Mouse (Mus musculus): ENCODE measurements at regions not wholly inside any gene's neighbourhood (a gene's known extent, or its start where the extent isn't known, plus 50 kb on each side); places are given as distances from the start of the nearest gene placed in this dataset.

GRCm38 (mm10) chr1:164606141-164606754 is 148.1 kb upstream of the Atp1b1 start:
- no peaks in the 10 kb centered on the region for H3K27me3 ChIP-seq (ENCODE audit: control insufficient read depth, insufficient read depth, low read length)
- no peaks in the 10 kb centered on the region for H3K9me3 ChIP-seq (ENCODE audit: control insufficient read depth, low read length)
- WGBS = 58% methylated on average over 8 of the region's 8 CpGs
- H3K36me3 ChIP-seq (replicated peaks; ENCODE audit: control insufficient read depth, insufficient read depth) = no peaks in the 10 kb centered on the region
- no peak overlapping the region for H3K9ac ChIP-seq
- DNase-seq (ENCODE audit: low spot score) (no peak), ATAC-seq (ENCODE audit: low FRiP score) (0 out of 2 replicates have a peak, but pooled peaks have one; percentile 37)
- H3K4me1 ChIP-seq (replicated peaks; ENCODE audit: control insufficient read depth, insufficient read depth, low read length) = no peaks in the 10 kb centered on the region
- peak overlapping the region; percentile 24; the same call in 1 of the 2 replicates for H3K27ac ChIP-seq
- H3K4me3 ChIP-seq (replicated peaks; ENCODE audit: low read length) = no peak overlapping the region
- no peak overlapping the region for H3K4me2 ChIP-seq (replicated peaks)

DNA sequence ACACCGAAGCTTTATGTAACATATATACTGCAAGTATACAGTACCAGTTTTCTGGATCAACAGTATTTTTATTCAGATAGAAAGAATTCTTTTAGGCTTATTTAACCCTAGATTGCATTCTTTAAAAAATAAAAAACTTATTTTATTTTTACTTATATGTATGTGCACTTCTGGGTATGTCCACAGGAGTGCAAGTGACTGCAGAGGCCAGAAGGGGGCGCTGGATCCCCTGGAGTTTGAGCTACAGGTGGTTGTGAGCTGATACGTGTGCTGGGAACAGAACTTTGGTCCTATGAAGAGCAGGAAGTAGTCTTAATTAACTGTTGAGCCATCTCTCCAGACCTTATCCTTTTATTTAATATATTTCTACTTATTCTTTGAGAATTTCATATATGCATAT is 145.3 kb upstream of the Atp1b1 start:
- no peak for DNase-seq (ENCODE audit: low spot score)
- no peak overlapping the region for H3K9ac ChIP-seq
- WGBS = 75% methylated on average over 3 of the region's 3 CpGs
- no peak overlapping the region for H3K4me2 ChIP-seq (replicated peaks)
- H3K4me1 ChIP-seq (replicated peaks; ENCODE audit: control insufficient read depth, insufficient read depth, low read length) = no peaks in the 10 kb centered on the region
- H3K27ac ChIP-seq = no peak overlapping the region
- ATAC-seq (ENCODE audit: low FRiP score) = no peak
- no peaks in the 10 kb centered on the region for H3K36me3 ChIP-seq (replicated peaks; ENCODE audit: control insufficient read depth, insufficient read depth)
- no peaks in the 10 kb centered on the region for H3K27me3 ChIP-seq (ENCODE audit: control insufficient read depth, insufficient read depth, low read length)
- H3K4me3 ChIP-seq (replicated peaks; ENCODE audit: low read length) = no peak overlapping the region
- no peaks in the 10 kb centered on the region for H3K9me3 ChIP-seq (ENCODE audit: control insufficient read depth, low read length)

DNA sequence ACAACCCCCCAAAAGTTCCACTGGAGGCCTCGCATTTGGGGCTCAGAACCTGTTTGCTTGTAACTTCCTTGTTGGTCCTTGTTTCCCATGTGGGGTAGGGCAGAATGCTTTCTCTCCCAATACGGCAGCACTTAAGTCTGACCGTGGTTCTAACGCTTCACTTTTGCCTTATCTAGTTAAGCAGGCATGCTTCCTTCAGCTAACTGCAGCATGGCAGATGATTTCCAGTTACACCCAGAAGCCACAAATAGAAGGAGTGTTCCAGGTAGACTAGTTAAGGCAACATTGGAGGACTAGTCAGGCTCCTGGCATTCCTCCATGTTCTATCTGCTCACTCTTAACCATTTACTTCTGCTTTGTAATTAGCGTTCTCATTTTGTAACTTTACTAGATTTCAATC is 144.4 kb upstream of the Atp1b1 start:
- DNase-seq (ENCODE audit: low spot score) = no peak
- Histone ChIP-seq H3K36me3 (replicated peaks; ENCODE audit: control insufficient read depth, insufficient read depth) (no peaks in the 10 kb centered on the region), H3K27me3 (ENCODE audit: control insufficient read depth, insufficient read depth, low read length) (no peaks in the 10 kb centered on the region), H3K4me1 (replicated peaks; ENCODE audit: control insufficient read depth, insufficient read depth, low read length) (no peaks in the 10 kb centered on the region), H3K27ac (no peak overlapping the region), H3K4me2 (replicated peaks) (no peak overlapping the region), H3K9ac (no peak overlapping the region), H3K4me3 (replicated peaks; ENCODE audit: low read length) (no peak overlapping the region), H3K9me3 (ENCODE audit: control insufficient read depth, low read length) (no peaks in the 10 kb centered on the region)
- ATAC-seq (ENCODE audit: low FRiP score) = no peak
- WGBS = over 99% methylated on average over 5 of the region's 5 CpGs

DNA sequence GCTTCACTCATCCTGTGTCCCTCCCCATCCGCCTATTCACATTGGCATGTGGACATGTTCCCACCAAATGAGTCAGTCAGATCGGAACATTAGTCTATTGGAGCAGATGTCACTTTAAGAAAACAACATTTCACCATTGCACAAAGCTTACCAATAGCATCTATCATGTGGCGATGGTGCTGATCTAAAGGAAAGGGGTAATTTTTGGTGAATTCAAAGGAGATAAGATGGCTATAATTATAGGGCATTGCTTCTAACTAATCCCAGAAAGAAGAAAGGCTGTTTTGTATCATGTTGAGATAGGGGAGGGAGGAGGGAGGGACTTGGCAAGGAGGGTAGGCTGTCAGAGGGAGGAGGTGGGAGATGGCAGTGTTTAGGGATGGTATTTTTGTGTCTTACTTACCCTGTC is 132.1 kb upstream of the Atp1b1 start:
- Histone ChIP-seq H3K4me3 (replicated peaks; ENCODE audit: low read length) (no peak overlapping the region), H3K36me3 (replicated peaks; ENCODE audit: control insufficient read depth, insufficient read depth) (no peaks in the 10 kb centered on the region), H3K4me1 (replicated peaks; ENCODE audit: control insufficient read depth, insufficient read depth, low read length) (no peaks in the 10 kb centered on the region), H3K4me2 (replicated peaks) (no peak overlapping the region), H3K27ac (no peak overlapping the region), H3K27me3 (ENCODE audit: control insufficient read depth, insufficient read depth, low read length) (no peaks in the 10 kb centered on the region), H3K9ac (no peak overlapping the region), H3K9me3 (ENCODE audit: control insufficient read depth, low read length) (no peaks in the 10 kb centered on the region)
- no peak for DNase-seq (ENCODE audit: low spot score)
- WGBS = 91% methylated on average over 3 of the region's 3 CpGs
- no peak for ATAC-seq (ENCODE audit: low FRiP score)

DNA sequence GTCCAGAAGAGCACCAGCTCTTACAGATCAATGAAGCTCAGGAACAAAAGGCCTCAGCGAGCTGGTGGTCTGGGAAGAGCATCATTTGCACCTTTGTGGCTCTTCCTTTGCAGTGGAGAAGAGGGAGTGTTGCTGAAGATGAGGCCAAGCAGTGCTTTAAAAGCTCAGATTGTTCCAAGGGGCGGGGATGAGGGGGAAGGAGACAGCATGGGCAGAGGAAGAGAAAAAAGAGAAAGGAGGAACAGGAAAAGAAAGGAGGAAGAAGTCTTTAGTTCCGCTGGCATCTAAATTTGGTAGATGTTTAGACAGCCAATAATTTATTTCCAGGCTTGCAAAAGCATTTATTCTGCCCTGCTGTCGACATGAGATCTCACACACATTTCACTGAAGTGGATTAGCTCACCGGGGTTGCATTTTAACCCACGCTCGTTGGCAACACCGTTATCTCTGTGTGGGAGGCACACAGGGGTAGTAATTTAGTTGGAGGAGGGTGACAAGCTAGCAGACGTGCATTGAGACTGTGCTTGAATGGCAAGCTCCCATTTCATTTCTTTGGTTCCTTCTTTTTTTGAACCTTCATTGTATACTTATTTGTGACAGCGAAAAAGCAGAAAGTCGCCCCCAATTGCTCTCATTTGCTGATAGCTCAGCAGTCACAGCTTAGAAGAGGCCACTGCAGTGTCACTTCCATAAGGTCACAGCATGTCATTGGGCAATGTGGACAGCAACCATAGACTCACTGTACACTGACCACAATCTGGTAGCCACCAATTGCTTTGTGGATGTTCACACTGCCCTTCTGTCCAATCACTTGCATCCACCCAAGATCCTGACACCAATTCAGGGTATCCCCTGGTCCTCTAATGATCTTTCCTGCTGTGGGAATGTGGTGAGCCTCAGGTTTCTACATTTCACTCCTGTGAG is 128.2 kb upstream of the Atp1b1 start:
- 57% methylated on average over 11 of the region's 11 CpGs for WGBS
- DNase-seq (ENCODE audit: low spot score) = no peak
- Histone ChIP-seq H3K27ac (no peak overlapping the region), H3K4me2 (replicated peaks) (no peak overlapping the region), H3K4me3 (replicated peaks; ENCODE audit: low read length) (no peak overlapping the region), H3K9ac (no peak overlapping the region), H3K36me3 (replicated peaks; ENCODE audit: control insufficient read depth, insufficient read depth) (no peaks in the 10 kb centered on the region), H3K4me1 (replicated peaks; ENCODE audit: control insufficient read depth, insufficient read depth, low read length) (no peaks in the 10 kb centered on the region), H3K9me3 (ENCODE audit: control insufficient read depth, low read length) (no peaks in the 10 kb centered on the region), H3K27me3 (ENCODE audit: control insufficient read depth, insufficient read depth, low read length) (no peaks in the 10 kb centered on the region)
- no peak for ATAC-seq (ENCODE audit: low FRiP score)

- Histone ChIP-seq H3K36me3 (replicated peaks; ENCODE audit: control insufficient read depth, insufficient read depth) (no peaks in the 10 kb centered on the region), H3K9me3 (ENCODE audit: control insufficient read depth, low read length) (no peaks in the 10 kb centered on the region), H3K9ac (no peak overlapping the region), H3K4me1 (replicated peaks; ENCODE audit: control insufficient read depth, insufficient read depth, low read length) (peaks cover 9% of the 10 kb centered on the region; the same call in 1 of the 2 replicates), H3K4me2 (replicated peaks) (0 out of 2 replicates have a peak overlapping the region, but pooled peaks have one; percentile 2), H3K27me3 (ENCODE audit: control insufficient read depth, insufficient read depth, low read length) (no peaks in the 10 kb centered on the region), H3K4me3 (replicated peaks; ENCODE audit: low read length) (no peak overlapping the region), H3K27ac (no peak overlapping the region)
- no peak for DNase-seq (ENCODE audit: low spot score)
- peak; percentile 67; the same call in 1 of the 2 replicates for ATAC-seq (ENCODE audit: low FRiP score)
- WGBS = 21% methylated on average over 14 of the region's 14 CpGs
These were observed 118.8 kb upstream of the Atp1b1 start for GRCm38 (mm10) chr1:164576856-164577489.

- ATAC-seq (ENCODE audit: low FRiP score) = no peak
- H3K27ac ChIP-seq = no peak overlapping the region
- H3K36me3 ChIP-seq (replicated peaks; ENCODE audit: control insufficient read depth, insufficient read depth) = no peaks in the 10 kb centered on the region
- no peaks in the 10 kb centered on the region for H3K9me3 ChIP-seq (ENCODE audit: control insufficient read depth, low read length)
- H3K27me3 ChIP-seq (ENCODE audit: control insufficient read depth, insufficient read depth, low read length) = no peaks in the 10 kb centered on the region
- no peak for DNase-seq (ENCODE audit: low spot score)
- no peak overlapping the region for H3K4me3 ChIP-seq (replicated peaks; ENCODE audit: low read length)
- H3K4me1 ChIP-seq (replicated peaks; ENCODE audit: control insufficient read depth, insufficient read depth, low read length) = peaks cover 9% of the 10 kb centered on the region; the same call in 1 of the 2 replicates
- WGBS = 87% methylated on average over 5 of the region's 5 CpGs
- H3K4me2 ChIP-seq (replicated peaks) = no peak overlapping the region
- no peak overlapping the region for H3K9ac ChIP-seq
These were observed 115.5 kb upstream of the Atp1b1 start for GRCm38 (mm10) chr1:164573639-164574038.

- DNase-seq (ENCODE audit: low spot score) (no peak), ATAC-seq (ENCODE audit: low FRiP score) (no peak)
- Histone ChIP-seq H3K27me3 (ENCODE audit: control insufficient read depth, insufficient read depth, low read length) (no peaks in the 10 kb centered on the region), H3K9me3 (ENCODE audit: control insufficient read depth, low read length) (no peaks in the 10 kb centered on the region), H3K36me3 (replicated peaks; ENCODE audit: control insufficient read depth, insufficient read depth) (no peaks in the 10 kb centered on the region), H3K4me1 (replicated peaks; ENCODE audit: control insufficient read depth, insufficient read depth, low read length) (peaks cover 7% of the 10 kb centered on the region; the same call in 1 of the 2 replicates), H3K9ac (no peak overlapping the region), H3K27ac (no peak overlapping the region), H3K4me2 (replicated peaks) (no peak overlapping the region), H3K4me3 (replicated peaks; ENCODE audit: low read length) (no peak overlapping the region)
- 54% methylated on average over 4 of the region's 4 CpGs for WGBS
These were observed 114.0 kb upstream of the Atp1b1 start for GRCm38 (mm10) chr1:164572183-164572582.

- H3K9ac ChIP-seq = no peak overlapping the region
- H3K4me3 ChIP-seq (replicated peaks; ENCODE audit: low read length) = no peak overlapping the region
- no peak overlapping the region for H3K4me2 ChIP-seq (replicated peaks)
- ATAC-seq (ENCODE audit: low FRiP score) (no peak), DNase-seq (ENCODE audit: low spot score) (no peak)
- H3K27me3 ChIP-seq (ENCODE audit: control insufficient read depth, insufficient read depth, low read length) = no peaks in the 10 kb centered on the region
- no peaks in the 10 kb centered on the region for H3K9me3 ChIP-seq (ENCODE audit: control insufficient read depth, low read length)
- H3K4me1 ChIP-seq (replicated peaks; ENCODE audit: control insufficient read depth, insufficient read depth, low read length) = 0 out of 2 replicates have a peak, but pooled peaks cover under 1% of the 10 kb centered on the region
- no peak overlapping the region for H3K27ac ChIP-seq
- 94% methylated on average over 5 of the region's 5 CpGs for WGBS
- H3K36me3 ChIP-seq (replicated peaks; ENCODE audit: control insufficient read depth, insufficient read depth) = no peaks in the 10 kb centered on the region
These were observed 113.4 kb upstream of the Atp1b1 start for GRCm38 (mm10) chr1:164571496-164572078.
